Mouse (Mus musculus) liver (tissue): Measurements from ENCODE around the gene Rhod.

Source experiments
- DNase-seq: peaks from one replicate; pipeline ENCODE4 v3.0.0-alpha.2; 2020; ENCODE audit warnings: mixed read lengths

The Rhod gene

DNA sequence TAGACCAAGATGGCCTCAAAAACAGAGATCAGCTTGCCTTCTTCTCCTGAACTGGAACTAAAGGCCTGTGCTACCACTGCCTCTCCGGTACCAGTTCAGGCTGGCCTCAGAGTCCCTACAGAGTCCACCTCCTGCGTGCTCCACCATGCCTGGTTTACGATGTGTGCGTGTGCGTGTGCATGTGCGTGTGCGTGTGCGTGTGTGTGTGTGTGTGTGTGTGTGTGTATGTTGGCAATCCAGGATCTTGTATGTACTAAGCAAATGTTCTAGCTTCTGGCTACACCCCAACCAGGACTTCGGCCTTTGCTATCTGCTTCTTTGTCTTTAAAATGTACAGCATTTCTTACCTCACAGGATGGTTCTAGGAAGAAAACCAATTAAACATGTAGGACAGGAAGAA lies 10.0 kb upstream of the Rhod start:
- no peak for DNase-seq

- no peak for DNase-seq
Measured at GRCm38 (mm10) chr19:4447445-4447844, 8.2 kb upstream of the Rhod start.

- no peak for DNase-seq
Measured at GRCm38 (mm10) chr19:4446661-4447420, 7.6 kb upstream of the Rhod start.

- peak; percentile 66 for DNase-seq
Measured at GRCm38 (mm10) chr19:4442408-4442807, 3.2 kb upstream of the Rhod start.

- DNase-seq = peak; percentile 39
Measured at GRCm38 (mm10) chr19:4441621-4442161, 2.5 kb upstream of the Rhod start.

DNA sequence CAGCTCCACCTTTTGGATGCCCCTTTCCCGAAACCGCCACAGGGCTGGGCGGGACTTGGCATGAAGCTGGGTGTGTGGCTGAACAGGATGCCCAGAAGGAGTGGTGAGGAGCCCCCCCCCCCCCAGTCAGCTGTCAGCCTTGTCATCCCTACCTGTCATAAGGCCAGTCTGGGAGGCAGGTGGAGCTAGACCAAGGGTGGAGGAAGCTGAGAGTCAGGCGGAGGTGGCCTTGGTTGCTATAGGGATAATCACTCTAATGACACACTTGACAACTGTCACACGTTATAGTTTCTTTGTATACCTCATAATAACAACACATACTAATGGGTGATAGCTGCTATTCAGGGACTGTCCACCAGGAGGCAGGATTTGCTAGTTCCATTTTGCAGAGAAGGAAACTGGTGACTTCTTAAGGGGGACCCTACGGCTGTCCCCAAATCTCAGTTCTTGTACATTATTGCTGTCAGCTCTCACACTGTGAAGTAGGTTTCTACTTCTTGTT lies 1.9 kb upstream of the Rhod start:
- peak; percentile 55 for DNase-seq

- peak; percentile 49 for DNase-seq
Measured at GRCm38 (mm10) chr19:4440222-4440621, 990 bp upstream of the Rhod start.

- no peak for DNase-seq
Measured at GRCm38 (mm10) chr19:4438791-4439160, 456 bp downstream of the Rhod start.

- no peak for DNase-seq
Measured at GRCm38 (mm10) chr19:4437886-4438285, 1.3 kb downstream of the Rhod start.

- DNase-seq = no peak
Measured at GRCm38 (mm10) chr19:4436254-4436653, 3.0 kb downstream of the Rhod start.

- no peak for DNase-seq
Measured at GRCm38 (mm10) chr19:4434999-4435398, 4.2 kb downstream of the Rhod start.

DNA sequence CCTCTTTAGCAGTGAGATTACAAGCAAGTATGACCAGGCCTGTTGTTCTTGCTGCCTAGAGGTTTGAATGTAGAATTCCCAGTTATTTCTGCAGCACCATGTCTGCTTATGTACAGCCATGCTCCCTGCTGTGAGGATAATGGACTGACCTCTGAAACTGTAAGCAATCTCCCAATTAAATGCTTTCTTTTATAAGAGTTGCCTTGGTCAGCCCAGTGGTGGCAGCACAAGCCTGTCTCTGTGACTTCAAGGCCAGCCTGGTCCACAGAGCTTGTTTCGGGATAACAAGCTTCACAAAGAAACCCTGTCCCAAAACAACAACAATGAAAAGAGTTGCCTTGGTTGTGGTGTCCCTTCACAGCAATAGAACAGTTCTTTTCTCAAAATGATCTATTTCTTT lies 5.5 kb downstream of the Rhod start:
- DNase-seq = no peak

DNA sequence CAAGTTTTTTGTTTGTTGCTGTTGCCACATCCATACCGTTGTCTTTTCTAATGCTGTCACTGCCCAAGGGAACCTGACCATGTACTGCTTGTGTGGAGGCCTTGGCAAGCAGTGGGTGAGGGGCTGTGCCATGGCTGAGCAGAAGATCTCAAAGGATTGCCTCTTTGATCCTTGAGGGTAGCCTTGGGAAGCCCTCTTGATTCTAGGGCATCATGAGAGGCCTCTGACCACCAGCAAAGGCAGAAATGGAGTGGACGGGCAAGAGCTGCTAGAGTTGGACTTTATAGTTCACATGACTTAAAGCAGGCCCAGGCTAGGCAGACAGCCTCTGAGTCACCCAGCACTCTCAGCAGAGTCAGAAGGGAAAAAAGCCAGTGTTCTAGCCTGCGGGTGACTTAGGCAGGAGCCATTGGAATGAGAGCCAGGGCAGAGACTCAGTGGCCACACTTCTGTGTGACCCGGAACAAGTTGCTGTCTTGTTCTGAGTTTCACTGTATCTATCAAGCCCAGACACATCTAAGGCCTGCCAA lies 9.1 kb downstream of the Rhod start:
- DNase-seq = no peak

GRCm38 (mm10) chr19:4425610-4426366 lies 13.4 kb downstream of the Rhod start:
- peak; percentile 45 for DNase-seq

GRCm38 (mm10) chr19:4423021-4423420 lies 16.2 kb downstream of the Rhod start:
- no peak for DNase-seq

DNA sequence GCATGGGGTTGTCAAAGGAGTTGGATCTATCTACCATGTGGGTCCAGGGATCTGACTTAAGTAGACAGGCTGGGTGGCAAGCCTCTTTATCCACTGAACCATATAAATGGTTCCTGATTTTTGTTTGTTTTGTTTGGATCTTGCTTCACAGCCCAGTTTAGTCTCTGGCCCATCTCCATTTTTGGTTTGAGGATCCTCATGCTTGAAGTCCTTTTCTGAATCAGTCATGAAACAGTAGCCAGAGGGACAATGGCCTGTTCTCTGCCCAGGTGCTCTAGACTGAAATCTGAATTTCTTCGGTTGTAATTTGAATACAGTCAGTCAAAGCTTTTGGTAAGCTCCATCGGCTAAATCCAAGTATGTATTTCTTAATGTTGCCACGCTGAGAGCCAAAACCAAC lies 16.7 kb downstream of the Rhod start:
- no peak for DNase-seq

DNA sequence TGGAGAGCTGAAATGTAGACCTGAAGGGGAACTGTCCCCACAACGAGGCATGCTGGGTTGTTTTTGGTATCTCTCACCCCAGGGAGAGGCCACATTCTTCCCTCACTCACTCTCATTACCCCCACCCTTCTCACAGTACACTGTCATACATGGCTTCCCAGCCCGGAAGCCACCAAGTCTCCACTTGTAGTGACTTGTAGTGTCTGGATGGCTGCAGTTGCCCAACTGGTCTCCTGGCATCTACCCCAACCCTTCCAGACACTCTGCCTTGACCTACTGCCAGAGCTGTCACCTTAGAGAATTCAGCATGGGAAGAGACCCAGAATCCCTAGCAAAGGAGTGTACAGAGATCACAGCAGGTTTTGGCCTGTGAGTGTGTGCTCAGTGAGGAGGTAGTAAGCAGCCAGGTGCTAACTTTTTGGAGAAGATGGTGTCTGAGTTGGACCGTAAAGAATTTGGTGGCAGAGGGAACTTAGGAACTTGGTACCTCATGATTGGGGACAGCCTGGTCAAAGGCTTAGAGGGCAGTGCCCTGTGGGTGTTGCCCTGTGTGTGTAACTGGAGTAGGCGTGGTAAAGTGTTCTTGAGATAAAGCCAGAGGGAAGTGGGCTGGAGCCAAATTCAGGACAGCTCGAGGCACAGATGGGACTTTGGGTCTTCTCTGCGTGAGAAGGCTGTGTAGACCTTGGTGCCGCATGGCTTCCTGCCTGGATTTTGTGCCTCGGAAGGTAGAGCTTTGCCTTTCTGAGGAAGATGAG lies 18.9 kb downstream of the Rhod start:
- DNase-seq = no peak

- no peak for DNase-seq
Measured at GRCm38 (mm10) chr19:4419711-4420110, 19.5 kb downstream of the Rhod start.

DNA sequence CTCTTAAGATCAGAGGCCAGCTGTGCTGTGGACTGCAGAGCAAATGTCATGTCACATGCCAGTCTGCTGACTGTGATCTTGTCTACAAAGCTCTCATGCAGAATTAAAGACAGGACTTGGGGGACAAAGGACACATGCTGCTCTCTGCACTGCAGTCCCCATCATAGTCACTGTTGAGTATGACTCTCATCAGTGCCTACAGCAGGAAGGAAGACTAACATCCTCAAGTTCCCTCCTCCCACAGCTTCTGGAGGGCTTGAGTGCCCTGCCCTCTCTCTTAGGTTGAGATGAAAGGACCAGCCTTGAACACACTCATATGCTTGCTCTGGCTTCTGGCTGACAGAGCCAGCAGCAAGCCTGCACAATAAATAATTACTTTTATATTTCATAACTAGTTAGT lies 21.5 kb downstream of the Rhod start:
- no peak for DNase-seq

DNA sequence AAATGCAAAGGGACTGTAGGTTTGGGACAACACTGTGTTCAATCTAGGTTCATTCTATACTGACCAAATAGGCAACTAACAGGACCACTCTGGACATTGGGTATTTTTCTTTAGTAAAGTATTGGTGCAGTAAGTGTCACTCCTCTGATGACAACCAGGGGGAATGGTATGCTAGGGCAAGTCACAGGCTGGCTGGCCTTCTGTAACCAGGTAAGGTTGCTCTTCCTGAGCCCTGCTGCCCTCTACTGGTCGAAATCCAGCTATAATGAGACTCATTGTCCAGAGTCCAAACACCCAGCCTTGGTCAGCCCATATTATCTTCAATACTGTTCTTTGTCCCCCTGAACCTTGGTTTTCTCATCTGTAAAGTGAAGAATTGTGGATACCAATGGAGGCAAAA lies 22.0 kb downstream of the Rhod start:
- DNase-seq = peak; percentile 72

GRCm38 (mm10) chr19:4414631-4415030 lies 24.6 kb downstream of the Rhod start:
- no peak for DNase-seq

- DNase-seq = no peak
Measured at GRCm38 (mm10) chr19:4409062-4409461, 30.2 kb downstream of the Rhod start.

GRCm38 (mm10) chr19:4404840-4405239 lies 34.4 kb downstream of the Rhod start:
- no peak for DNase-seq
